Mouse (Mus musculus) stomach, adult 2 months (tissue): ENCODE results near the gene Zfp1. TPM values are rescaled to one million over a fixed set of nuclear protein-coding genes. Genes with fewer than 3 reads are reported as not detected.

Experiments used
- polyA plus RNA-seq: library from polyadenylated mRNA; depleted of rRNA; stranded (reverse); fragments of >200 nt; gene quantifications from 2 replicates; pipeline ENCODE4 v1.2.3, GENCODE M21; 2012; rRNA removed

The Zfp1 gene
- polyA plus RNA-seq, result 1.6 and 2.2 TPM in 2 replicates

DNA sequence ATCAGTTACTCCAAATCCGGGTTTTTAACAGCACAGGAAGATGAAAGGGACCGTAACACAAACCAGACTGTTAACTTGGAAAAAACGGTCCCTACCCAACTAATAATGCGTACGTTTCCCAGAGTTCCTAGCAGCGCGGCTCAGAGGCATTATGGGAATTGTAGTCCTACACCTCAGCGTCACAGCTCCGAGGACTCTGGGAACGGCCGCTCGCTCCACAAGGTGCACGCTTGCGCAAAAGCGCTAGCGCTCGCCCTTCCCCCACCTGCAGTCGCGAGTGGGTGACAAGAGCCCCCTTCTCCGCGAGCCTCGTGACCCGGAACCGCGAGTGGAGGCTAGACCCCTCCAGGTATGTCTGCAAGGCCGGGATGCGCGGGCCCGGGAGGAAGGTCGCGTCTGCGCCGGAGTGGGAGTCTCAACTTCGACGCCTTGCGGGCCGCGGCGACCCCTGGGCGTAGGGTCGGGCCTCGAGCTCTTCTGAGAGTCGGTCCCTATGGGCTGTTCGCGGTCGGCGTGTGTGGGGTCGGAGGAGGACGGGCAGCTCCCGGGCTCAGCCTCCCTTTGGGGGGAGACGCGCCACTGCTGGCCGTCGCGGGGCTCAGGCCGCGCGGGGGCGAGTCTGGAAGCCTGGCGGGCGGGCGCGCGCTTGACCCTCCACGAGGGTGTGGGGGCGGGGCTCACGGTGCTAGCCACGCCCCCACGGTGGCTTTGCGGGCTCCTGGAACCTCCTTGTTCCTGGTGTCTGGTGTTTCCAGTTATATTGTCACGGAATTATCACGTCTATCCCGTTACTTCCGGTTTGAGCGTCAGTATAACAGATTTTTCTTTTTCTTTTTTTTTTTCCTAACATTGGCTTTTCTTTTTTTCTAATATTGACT, at the start of gene Zfp1:
Zfp1 (plus strand) TSS at position 138 of the 878 bp plus-strand sequence.

DNA sequence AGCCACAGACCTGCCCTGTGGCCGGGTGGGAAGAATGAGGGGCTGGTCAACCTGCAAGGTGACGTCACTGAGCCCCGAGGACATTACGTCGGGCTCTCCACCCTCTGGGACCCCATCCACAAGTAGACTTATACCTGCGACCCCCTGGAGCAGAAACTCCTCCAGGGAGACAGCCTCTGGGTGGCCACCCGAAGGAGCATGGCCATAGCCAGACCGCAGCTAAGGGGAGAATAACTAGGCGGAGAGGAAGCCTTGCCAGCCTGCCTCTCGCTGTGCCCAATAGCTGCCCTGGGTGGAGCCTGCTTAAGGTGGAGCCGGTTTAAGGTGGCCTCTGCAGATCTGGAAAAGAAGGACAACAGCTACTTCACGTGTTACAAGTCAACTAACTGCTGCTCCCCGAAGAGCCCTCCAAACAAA, 13.1 kb upstream of the Zfp1 start, which contains the start of gene Ldhd:
Ldhd (minus strand) TSS at position 270 of the 417 bp plus-strand sequence.

DNA sequence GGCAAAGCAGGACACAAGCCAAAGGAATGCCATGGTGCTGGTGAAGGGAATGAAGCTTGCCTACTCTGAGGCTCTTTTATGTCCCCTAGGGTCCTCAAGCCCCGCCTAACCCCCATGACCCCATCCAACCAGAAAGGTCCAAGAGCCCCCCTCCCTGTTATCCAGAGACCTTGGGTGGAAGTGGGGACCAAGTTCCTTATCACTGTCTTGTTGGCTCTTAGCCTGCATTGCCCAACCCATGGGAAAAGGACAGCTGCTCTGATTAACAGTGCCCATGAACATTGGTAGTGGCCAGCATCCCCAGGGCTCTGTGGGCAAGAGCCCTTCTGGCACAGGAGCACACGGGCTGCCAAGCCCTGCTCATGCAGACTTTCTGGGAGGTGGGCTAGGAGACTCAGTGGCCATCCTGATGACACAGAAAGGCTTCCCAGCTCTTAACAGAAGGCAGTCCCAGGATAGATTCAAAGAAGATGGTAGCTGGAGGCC, 47.8 kb downstream of the Zfp1 start, which contains the start of gene Ctrb1:
Ctrb1 (minus strand) TSS at position 51 of the 486 bp plus-strand sequence.

Other genes with a start within 250 kb of the Zfp1 start
- gene Fa2h, start 249.6 kb upstream of the Zfp1 start, polyA plus RNA-seq, result 95.8 and 165 TPM in 2 replicates
- 1.9 and 2.8 TPM in 2 replicates for gene Wdr59, start 121.3 kb upstream of the Zfp1 start, polyA plus RNA-seq
- gene Znrf1, start 107.3 kb upstream of the Zfp1 start, polyA plus RNA-seq, result 41.7 and 65.5 TPM in 2 replicates
- gene Ldhd, start 13.0 kb upstream of the Zfp1 start, polyA plus RNA-seq, result 28.3 and 28.6 TPM in 2 replicates
- gene Ctrb1, start 47.6 kb downstream of the Zfp1 start, polyA plus RNA-seq, result 8.0 and 9.1 TPM in 2 replicates
- 49.4 and 57.8 TPM in 2 replicates for gene Bcar1, start 100.4 kb downstream of the Zfp1 start, polyA plus RNA-seq
- 0.32 and 0.55 TPM in 2 replicates for gene Cfdp1, start 210.9 kb downstream of the Zfp1 start, polyA plus RNA-seq
- gene Tmem170, start 233.3 kb downstream of the Zfp1 start, polyA plus RNA-seq, result 0.98 and 1.1 TPM in 2 replicates